Mouse (Mus musculus): ENCODE results near the gene Hyal3. TPM values are rescaled to one million over a fixed set of nuclear protein-coding genes. Genes with fewer than 3 reads are reported as not detected.

The Hyal3 gene
- total RNA-seq, 2 experiments from 2014 or later = 2.0 to 2.1 TPM

DNA sequence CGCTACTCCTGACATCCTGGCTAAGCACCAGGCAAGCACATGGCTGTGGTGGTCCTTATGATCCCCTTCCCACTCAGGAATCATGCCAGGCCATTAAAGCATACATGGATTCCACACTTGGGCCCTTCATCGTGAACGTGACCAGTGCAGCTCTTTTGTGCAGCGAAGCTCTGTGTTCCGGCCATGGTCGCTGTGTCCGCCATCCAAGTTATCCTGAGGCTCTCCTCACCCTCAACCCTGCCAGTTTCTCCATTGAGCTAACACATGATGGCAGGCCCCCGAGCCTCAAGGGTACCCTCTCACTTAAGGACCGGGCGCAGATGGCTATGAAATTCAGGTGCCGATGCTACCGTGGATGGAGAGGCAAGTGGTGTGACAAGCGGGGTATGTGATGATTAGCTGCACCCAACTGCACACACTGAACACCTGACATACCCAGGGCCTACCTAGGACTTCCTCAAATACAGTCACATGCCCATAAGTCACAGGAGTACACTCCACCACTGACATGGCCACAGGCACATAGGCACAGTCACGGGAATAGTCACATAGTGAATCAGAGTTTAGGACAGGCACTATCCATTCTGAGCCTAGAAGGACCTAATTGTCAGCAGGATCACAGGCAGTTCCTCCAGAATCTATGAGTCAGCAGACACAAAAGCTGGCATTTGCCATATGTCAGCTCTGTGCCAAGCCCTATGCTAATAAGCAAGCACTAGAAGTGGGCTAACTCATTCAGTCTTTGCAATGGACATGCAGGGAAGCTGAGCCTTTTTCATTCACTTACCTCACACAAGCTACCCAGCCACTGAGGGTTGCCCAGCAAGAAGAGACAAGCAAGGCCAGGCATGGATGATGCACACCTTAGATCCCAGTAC lies 1.4 kb upstream of the Hyal3 start:
- no peak for TF ChIP-seq CTCF (conservative IDR thresholded peaks at IDR 0.05)
- peak overlapping the region; percentile 92 for H3K27ac ChIP-seq
- DNase-seq (ENCODE audit: low spot score in 2 of 2) = peak in 1 of 2 experiments; percentile 33
- H3K4me3 ChIP-seq = no peak overlapping the region

DNA sequence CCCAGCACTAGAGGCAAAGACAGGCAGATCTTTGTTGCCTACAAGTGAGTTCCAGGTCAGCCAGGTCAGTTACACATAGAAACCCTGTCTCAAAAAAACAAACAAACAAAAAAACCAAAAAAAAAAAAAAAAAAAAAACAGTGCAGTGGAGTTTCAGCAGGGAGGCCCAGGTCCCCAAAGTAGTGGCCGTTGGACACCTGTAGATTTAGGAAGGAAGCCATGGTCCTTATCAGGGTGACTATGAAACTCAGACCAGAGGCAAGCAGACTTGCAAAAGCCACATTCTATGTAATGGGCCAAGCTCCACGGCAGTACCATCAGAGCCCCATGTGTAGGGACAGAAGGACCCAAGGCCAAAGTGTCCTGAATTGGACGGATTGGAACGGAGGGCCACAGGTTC lies 966 bp downstream of the Hyal3 start:
- H3K27ac ChIP-seq = no peak overlapping the region
- DNase-seq (ENCODE audit: low spot score in 2 of 2) = no peak
- H3K4me3 ChIP-seq = peak overlapping the region; percentile 72; the same call in 1 of the 2 replicates
- no peak for TF ChIP-seq CTCF (conservative IDR thresholded peaks at IDR 0.05)

DNA sequence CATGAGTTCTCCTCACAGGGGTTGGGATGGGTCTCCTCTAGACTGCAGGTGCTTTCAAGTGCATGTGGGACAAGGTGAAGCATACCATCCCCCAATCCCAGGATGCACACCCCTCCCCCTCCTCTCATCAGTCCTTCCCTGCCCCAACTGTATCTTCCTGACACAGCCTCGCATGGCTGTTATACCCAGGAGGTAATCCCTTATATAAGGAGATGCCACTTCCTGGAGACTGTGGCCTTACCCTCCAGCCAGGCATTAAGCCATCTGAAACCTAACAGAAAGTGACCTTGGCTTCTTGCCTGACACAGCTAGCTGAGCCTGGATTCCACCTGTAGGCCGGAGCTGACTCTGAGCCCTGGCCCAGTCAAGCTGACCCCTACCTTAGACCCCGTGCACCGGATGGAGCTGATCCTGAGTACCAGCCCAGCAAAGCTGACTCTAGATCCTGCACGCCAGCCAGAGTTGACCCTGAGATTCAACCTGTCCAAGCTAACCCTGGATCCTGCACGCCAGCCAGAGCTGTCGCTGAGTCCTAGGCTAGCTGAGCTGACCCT lies 2.0 kb downstream of the Hyal3 start:
- no peak for TF ChIP-seq CTCF (conservative IDR thresholded peaks at IDR 0.05)
- DNase-seq (ENCODE audit: low spot score in 2 of 2) = no peak
- no peak overlapping the region for H3K27ac ChIP-seq
- H3K4me3 ChIP-seq = no peak overlapping the region

DNA sequence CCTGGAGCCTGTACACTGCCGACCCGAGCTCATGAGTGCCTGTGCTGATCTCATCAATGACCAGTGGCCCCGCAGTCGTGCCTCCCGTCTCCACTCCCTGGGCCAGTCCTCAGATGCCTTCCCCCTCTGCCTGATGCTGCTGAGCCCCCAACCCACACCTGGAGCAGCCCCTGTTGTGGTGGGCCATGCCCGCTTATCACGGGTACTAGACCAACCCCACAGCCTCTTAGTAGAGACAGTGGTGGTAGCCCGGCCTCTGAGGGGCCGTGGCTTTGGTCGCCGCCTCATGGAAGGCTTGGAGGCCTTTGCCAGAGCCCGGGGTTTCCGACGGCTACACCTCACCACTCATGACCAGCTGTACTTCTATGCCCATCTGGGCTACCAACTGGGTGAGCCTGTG lies 2.6 kb downstream of the Hyal3 start:
- H3K27ac ChIP-seq = no peak overlapping the region
- DNase-seq (ENCODE audit: low spot score in 2 of 2) = no peak
- H3K4me3 ChIP-seq = no peak overlapping the region
- TF ChIP-seq CTCF (conservative IDR thresholded peaks at IDR 0.05) = no peak

DNA sequence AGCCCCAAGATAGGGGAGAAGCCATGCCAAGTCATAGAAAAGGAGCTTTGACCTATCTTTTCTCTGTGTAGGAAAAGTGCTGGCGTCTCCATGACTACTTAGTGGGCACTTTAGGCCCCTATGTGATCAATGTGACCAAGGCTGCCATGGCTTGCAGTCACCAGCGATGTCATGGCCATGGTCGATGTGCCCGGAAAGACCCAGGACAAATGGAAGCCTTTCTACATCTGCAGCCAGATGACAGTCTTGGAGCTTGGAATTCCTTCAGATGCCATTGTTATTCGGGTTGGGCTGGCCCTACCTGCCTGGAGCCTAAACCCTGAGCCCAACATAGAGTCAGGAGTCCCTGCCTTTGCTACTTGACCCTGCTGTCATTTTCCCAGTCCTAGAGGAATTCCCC lies 5.9 kb downstream of the Hyal3 start:
- TF ChIP-seq CTCF (conservative IDR thresholded peaks at IDR 0.05) = no peak
- Histone ChIP-seq H3K27ac (no peak overlapping the region), H3K4me3 (no peak overlapping the region)
- DNase-seq (ENCODE audit: low spot score in 2 of 2) = no peak

DNA sequence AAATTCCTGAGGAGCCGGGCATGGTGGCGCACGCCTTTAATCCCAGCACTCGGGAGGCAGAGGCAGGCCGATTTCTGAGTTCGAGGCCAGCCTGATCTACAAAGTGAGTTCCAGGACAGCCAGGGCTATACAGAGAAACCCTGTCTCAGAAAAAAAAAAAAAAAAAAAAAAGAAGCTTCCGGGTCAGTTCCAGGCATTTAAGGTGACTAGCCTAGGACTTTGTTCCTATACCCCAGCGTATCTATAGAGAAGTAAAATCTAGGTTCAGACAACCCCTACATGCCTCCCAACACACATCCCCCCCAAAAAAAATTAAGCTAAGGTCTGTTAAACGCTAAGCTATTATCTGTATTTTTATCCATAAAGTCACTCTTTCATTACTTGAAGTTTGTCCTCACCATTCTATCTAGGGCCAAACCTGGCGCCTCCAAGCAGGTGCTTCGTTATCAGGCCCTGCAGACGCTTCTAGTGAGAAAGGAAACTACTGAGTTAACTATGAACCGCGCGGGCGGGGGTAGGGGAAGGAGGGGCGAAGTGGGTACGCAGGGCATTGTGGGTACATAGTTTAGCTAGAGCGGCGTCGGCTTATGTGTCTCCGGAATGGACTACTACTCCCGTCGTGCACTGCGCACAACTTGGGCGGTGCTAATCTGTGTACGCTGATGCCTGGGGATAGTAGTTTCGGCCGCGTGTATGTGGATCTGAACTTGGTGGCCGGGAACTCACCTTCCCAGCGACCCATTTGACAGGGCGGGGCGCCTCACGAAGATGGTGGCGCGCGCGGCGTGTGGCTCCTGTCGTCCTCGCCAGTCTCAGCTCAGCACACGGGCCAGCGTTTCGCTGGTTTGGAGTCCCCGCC lies 6.6 kb downstream of the Hyal3 start, which contains the start of gene Ifrd2:
Gene Ifrd2, plus strand, starts transcription at position 669 of the 859 bp plus-strand sequence.
- no peak for TF ChIP-seq CTCF (conservative IDR thresholded peaks at IDR 0.05)
- Histone ChIP-seq H3K4me3 (peak within 1 kb of the TSS; percentile 74), H3K27ac (peak within 1 kb of the TSS; percentile 76)
- DNase-seq (ENCODE audit: low spot score in 2 of 2) = peak; percentile 95 to 99

DNA sequence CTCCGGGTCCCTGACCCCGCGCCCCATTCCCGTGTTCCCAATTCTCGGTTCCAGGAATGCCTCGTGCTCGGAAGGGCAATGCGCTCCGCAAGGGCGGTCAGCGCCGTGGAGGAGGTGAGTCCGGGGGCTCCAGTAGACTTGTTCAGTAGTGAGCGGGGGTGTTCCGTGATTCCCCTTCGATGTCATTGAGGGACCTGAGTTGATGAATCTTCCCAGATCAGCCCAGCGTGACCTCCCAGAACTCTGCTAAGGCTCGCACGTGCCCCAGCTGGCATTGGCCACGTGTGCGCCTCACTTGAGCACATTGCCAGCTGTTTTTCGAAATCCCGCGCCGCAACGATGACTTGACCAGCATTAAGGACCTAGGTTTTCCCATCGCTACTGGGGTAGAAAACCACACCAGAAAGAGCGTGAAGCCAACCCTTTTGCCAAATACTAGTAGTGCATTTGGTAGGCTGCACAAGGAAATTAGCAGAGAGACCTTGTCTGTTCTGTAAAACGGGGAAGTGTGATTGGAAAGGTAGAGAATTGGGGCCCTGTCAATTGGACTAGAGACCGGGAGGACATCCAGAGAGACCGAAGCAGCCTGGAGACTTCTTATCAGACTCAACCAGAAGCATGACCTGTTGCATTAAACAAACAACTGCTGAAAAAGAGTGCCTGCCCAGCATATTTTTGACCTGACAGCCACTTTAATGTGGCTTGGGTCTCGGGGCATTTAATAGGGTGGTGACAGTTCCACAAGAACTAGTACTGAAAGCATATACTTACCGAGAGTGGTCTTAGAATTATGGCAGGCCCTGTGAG lies 7.4 kb downstream of the Hyal3 start:
- peak in 1 of 2 experiments; percentile 31 for DNase-seq (ENCODE audit: low spot score in 2 of 2)
- peak overlapping the region; percentile 74 for H3K4me3 ChIP-seq
- no peak for TF ChIP-seq CTCF (conservative IDR thresholded peaks at IDR 0.05)
- H3K27ac ChIP-seq = peak overlapping the region; percentile 76

DNA sequence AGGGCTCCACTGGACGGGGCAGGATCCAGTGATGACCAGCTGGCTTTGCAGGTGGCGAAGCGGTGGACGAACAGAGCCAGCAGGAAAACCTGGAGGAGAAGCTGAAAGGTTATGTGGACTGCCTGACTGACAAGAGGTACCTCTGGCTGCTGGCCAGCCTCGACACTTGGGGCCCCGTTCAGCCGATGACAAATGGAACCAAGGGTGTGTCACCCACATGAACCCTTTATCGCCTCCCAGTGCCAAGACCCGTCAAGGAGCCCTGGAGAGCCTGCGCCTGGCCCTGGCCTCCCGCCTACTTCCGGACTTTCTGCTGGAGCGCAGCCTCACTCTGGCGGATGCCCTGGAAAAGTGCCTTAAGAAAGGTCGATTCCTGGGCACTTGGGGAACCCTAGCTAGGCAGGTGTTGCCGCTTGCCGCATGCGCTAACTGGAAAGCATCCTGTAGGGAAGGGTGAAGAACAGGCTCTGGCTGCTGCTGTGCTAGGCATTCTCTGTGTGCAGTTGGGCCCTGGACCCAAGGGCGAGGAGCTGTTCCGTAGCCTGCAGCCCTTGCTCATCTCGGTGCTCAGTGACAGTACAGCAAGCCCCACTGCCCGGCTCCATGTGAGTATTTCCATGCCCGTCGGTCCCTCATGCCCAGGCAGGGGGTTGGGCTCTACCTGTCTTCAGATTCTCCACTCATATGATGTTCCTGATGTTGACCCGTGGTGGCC lies 9.6 kb downstream of the Hyal3 start:
- Histone ChIP-seq H3K27ac (no peak overlapping the region), H3K4me3 (no peak overlapping the region)
- no peak for TF ChIP-seq CTCF (conservative IDR thresholded peaks at IDR 0.05)
- no peak for DNase-seq (ENCODE audit: low spot score in 2 of 2)

DNA sequence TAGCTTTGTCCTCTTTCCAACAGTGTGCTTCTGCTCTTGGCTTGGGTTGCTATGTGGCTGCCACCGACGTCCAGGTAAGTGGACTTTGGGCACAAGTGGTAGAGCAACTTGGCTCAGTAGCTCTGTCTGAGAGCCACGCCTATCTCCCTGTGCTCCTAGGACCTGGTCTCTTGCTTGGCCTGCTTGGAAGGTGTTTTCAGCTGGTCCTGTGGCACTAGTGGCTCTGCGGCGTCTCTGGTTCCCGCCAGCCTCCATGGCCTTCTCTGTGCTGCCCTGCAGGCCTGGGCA lies 10.1 kb downstream of the Hyal3 start:
- TF ChIP-seq CTCF (conservative IDR thresholded peaks at IDR 0.05) = no peak
- H3K27ac ChIP-seq = no peak overlapping the region
- DNase-seq (ENCODE audit: low spot score in 2 of 2) = no peak
- H3K4me3 ChIP-seq = no peak overlapping the region

DNA sequence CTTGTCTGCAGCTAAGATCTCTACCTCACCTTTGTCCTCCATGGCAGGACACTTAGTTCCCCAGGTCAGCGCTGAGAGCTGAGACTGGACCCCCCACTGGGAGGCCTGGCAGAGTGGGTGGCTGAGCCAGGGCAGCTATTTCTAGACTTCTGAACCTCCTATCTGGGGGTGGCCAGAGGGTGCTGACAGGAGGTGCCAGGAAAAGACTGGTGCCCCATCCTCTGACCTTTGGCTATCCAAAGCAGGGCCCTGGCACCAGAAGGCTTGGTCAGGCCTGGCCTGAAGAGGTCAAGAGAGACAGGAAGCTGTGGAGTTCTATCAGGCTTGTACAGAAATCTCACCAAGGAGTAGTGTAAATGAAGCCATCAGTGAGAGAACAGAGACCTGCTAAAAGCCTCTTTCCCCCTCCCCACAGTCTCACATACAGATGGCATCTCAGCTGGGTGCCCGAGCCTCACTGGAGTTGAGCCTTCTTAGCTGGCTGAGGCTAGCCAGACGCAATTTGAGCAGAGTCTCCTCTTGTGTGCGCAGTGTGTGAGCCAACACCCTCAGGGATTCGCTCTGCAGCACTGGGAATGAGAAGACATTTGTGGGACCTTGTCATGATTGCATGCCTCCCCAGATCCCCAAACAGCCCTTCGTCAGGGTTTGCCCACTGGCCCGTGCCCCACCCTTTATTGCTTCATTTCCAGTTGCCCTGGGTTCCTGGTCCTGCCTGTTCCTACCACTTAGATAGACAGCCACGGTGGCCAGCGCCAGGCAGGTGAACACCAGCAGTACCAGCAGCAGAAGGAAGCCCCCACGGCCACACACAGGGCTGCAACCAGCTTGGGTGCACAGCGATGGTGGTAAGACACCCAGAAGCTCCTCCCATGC lies 12.7 kb downstream of the Hyal3 start:
- no peak for TF ChIP-seq CTCF (conservative IDR thresholded peaks at IDR 0.05)
- Histone ChIP-seq H3K4me3 (no peak overlapping the region), H3K27ac (no peak overlapping the region)
- no peak for DNase-seq (ENCODE audit: low spot score in 2 of 2)

Data from layer of hippocampus, adult 2 months (tissue).